Mouse (Mus musculus) C2C12 (cell line): ENCODE results near the gene H2-T23.

ENCODE experiments used
- CEBPB ChIP-seq: IDR thresholded peaks from one replicate; pipeline ENCODE4 v1.6.1; 2011; ENCODE audit warnings: low read depth, mild to moderate bottlenecking, control low read depth, moderate library complexity
- CTCF ChIP-seq: IDR thresholded peaks from one replicate; pipeline ENCODE4 v1.5.1; 2011; ENCODE audit not compliant: control insufficient read depth, insufficient read depth, insufficient read length
- FOSL1 ChIP-seq: IDR thresholded peaks from one replicate; pipeline ENCODE4 v1.8.0; 2011; ENCODE audit warnings: mild to moderate bottlenecking, low read length; ENCODE audit not compliant: poor library complexity, insufficient read depth, severe bottlenecking
- MAX ChIP-seq: IDR thresholded peaks from one replicate; pipeline ENCODE4 v1.6.1; 2011; ENCODE audit warnings: mild to moderate bottlenecking, control low read depth
- MYOD1 ChIP-seq: IDR thresholded peaks from one replicate; pipeline ENCODE4 v1.6.1; 2011; ENCODE audit warnings: low read depth; ENCODE audit not compliant: control insufficient read depth, insufficient read length
- USF1 ChIP-seq: IDR thresholded peaks from one replicate; pipeline ENCODE4 v1.6.1; 2011; ENCODE audit warnings: low read depth, mild to moderate bottlenecking, control low read depth, moderate library complexity

GRCm38 (mm10) chr17:36023710-36024654 is 8.7 kb downstream of the H2-T23 start:
- TF ChIP-seq CTCF (no peak), FOSL1 (no peak), CEBPB (peak; percentile 93), USF1 (no peak), MYOD1 (peak; percentile 31), MAX (no peak)
